Mouse (Mus musculus): ENCODE results near the gene Strip1. TPM values are rescaled to one million over a fixed set of nuclear protein-coding genes. Genes with fewer than 3 reads are reported as not detected.

Strip1 gene
- 32.7 and 36.4 TPM in 2 replicates for polyA plus RNA-seq (2015; fragmentation: Nextera tagmentation; extraction: Ambion mirVana)

DNA sequence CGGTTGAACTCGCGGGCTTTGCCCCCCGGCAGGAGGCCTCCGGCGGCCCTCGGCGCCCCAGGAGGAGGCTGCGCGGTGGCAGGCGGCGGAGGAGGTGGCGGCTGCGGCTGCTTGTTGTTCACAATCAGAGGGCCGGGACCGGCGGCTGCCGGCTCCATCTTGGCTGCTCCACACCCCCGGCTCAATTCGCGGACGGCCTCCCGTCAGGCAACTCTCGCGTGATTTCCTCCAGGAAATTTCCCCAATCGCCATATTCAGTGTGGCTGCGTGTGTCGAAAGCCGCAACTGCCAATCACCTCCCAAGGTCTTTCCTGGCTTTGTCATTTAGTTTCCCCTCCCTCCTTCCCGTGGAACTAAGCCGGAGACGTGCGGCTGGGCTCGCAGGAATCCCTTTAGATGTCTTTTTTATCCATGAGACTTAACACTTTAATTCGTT is at the start of gene Strip1:
Gene Strip1 (minus strand): TSS at position 172 of the 436 bp plus-strand sequence.
- Histone ChIP-seq H3K36me3 (ENCODE audit: control insufficient read depth, insufficient read depth, low read length) (peaks cover 7% of the 10 kb centered on the region; the same call in 1 of the 2 replicates), H3K4me2 (ENCODE audit: low read depth, low read length) (peak within 1 kb of the TSS; percentile 94), H3K27me3 (ENCODE audit: control insufficient read depth, insufficient read depth, low read length) (no peaks in the 10 kb centered on the region), H3K9me3 (replicated peaks; ENCODE audit: control insufficient read depth, low read length) (no peaks in the 10 kb centered on the region), H3K27ac (ENCODE audit: low read length) (peak within 1 kb of the TSS; percentile 94), H3K9ac (ENCODE audit: low read length) (peak within 1 kb of the TSS; percentile 98), H3K4me1 (ENCODE audit: control insufficient read depth, insufficient read depth, low read length) (peaks cover 5% of the 10 kb centered on the region; the same call in 1 of the 2 replicates), H3K4me3 (replicated peaks; ENCODE audit: low read length) (peak within 1 kb of the TSS; percentile 99)
- peak; percentile 96 for ATAC-seq (ENCODE audit: insufficient read depth, low FRiP score)
- WGBS, result under 1% methylated on average over 35 of the region's 35 CpGs

DNA sequence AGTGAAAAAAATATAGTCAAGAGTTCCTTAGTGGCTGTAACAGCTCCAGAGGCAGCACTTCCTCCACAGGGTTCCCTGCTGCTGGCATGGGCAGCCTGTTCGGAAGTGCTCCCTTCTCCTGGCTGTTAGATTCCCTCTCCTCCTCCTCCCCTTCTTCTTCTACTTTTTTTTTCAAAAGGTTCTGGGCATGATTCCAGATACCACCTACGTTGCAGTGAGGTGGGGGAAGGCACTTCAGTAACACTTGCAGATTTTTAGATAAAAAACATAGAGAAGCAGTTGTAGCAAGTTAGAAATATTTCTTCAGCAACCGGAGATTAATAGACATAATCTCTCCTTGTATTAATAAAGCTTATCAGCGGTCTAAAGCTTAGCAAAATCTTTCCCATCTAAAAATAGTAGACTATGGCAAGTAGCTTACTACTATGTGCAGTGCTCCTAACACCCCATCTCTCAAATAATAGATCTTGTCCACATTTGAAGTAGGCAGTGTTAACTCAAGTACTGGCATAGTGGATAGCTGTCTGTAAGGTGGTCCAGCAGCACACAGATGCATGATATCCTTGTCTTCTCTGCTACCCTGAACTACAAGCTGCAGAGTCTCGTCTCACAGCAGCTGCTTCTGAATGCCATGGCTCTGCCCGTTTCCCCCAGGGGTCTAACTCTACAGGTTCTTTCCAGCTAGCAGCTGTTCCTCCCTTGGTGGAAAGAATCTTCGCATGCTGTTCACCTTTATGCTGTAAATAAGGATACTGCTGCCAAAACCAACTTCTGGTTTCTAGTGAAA is 49.5 kb upstream of the Strip1 start:
- H3K27ac ChIP-seq (ENCODE audit: low read length), result peak overlapping the region; percentile 76
- peak overlapping the region; percentile 24; the same call in 1 of the 2 replicates for H3K4me2 ChIP-seq (ENCODE audit: low read depth, low read length)
- peaks cover 20% of the 10 kb centered on the region for H3K4me1 ChIP-seq (ENCODE audit: control insufficient read depth, insufficient read depth, low read length)
- no peaks in the 10 kb centered on the region for H3K9me3 ChIP-seq (replicated peaks; ENCODE audit: control insufficient read depth, low read length)
- WGBS, result 21% methylated on average over 7 of the region's 7 CpGs
- H3K9ac ChIP-seq (ENCODE audit: low read length), result no peak overlapping the region
- H3K4me3 ChIP-seq (replicated peaks; ENCODE audit: low read length), result no peak overlapping the region
- H3K27me3 ChIP-seq (ENCODE audit: control insufficient read depth, insufficient read depth, low read length), result no peaks in the 10 kb centered on the region
- ATAC-seq (ENCODE audit: insufficient read depth, low FRiP score), result peak; percentile 56; the same call in 1 of the 2 replicates
- no peaks in the 10 kb centered on the region for H3K36me3 ChIP-seq (ENCODE audit: control insufficient read depth, insufficient read depth, low read length)

DNA sequence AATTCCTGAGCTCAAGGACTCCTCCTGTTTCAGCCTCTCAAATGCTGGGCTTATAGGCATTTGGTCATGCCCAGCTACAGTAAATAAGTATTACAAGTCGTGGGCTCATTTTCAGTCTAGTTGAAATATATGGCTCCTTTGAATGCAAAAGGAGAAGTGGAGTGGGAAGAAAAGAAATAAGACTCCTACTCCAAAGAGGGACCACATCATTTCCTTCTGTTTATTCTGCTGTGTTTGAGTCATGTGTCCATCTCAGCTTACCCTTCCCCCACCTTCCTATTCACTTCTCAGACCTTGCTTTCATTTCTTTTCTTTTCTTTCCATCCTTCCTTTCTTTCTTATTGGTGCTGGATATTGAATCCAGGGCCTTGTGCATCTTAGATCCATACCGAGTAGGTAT is 40.0 kb upstream of the Strip1 start:
- Histone ChIP-seq H3K27me3 (ENCODE audit: control insufficient read depth, insufficient read depth, low read length) (no peaks in the 10 kb centered on the region), H3K4me2 (ENCODE audit: low read depth, low read length) (no peak overlapping the region), H3K4me3 (replicated peaks; ENCODE audit: low read length) (no peak overlapping the region), H3K36me3 (ENCODE audit: control insufficient read depth, insufficient read depth, low read length) (peaks cover 22% of the 10 kb centered on the region), H3K9me3 (replicated peaks; ENCODE audit: control insufficient read depth, low read length) (no peaks in the 10 kb centered on the region), H3K4me1 (ENCODE audit: control insufficient read depth, insufficient read depth, low read length) (no peaks in the 10 kb centered on the region), H3K9ac (ENCODE audit: low read length) (no peak overlapping the region), H3K27ac (ENCODE audit: low read length) (no peak overlapping the region)
- WGBS, result 79% methylated on average over 2 of the region's 2 CpGs
- ATAC-seq (ENCODE audit: insufficient read depth, low FRiP score), result no peak

DNA sequence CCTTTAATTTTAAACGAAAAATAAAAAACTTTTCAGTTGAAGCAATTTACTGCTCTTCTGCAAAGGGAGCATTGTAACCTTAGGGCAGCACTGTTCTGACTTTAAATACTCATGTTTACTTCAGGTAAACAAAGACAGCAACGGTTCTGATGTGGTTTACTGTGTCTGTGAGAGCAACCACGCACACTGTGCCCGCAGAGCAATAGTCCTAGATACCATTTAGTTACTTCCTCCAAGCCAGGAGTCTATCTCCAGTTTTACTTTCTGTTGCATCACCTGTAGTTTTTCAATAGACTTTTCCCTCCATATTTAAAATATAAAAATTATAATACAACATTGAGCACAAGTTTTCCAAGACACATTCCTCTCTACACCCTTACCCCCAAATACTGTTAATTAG is 39.0 kb upstream of the Strip1 start:
- Histone ChIP-seq H3K4me2 (ENCODE audit: low read depth, low read length) (no peak overlapping the region), H3K27ac (ENCODE audit: low read length) (no peak overlapping the region), H3K9me3 (replicated peaks; ENCODE audit: control insufficient read depth, low read length) (no peaks in the 10 kb centered on the region), H3K9ac (ENCODE audit: low read length) (no peak overlapping the region), H3K36me3 (ENCODE audit: control insufficient read depth, insufficient read depth, low read length) (peaks cover 22% of the 10 kb centered on the region), H3K4me1 (ENCODE audit: control insufficient read depth, insufficient read depth, low read length) (no peaks in the 10 kb centered on the region), H3K4me3 (replicated peaks; ENCODE audit: low read length) (no peak overlapping the region), H3K27me3 (ENCODE audit: control insufficient read depth, insufficient read depth, low read length) (no peaks in the 10 kb centered on the region)
- WGBS, result 69% methylated on average over 4 of the region's 4 CpGs
- no peak for ATAC-seq (ENCODE audit: insufficient read depth, low FRiP score)

DNA sequence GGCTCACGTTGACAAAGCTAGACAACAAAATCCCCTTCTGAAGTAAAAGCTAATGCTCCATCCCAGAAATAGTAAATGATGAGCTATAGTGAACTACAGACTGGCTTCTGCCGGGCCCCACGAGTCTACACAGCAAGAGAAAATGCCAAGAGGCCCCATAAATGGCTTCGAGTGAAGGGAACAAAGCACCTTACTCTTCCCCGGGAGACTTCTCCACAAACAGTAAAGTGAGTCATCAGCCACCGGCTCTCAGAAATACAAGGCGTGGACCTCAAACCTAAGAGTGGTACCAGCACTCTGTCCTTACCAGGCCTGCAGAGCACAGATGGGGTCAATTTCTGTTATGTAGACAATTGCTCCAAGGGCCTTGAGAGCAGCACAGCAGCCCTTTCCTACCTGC is 37.3 kb upstream of the Strip1 start:
- WGBS, result 84% methylated on average over 7 of the region's 7 CpGs
- Histone ChIP-seq H3K4me3 (replicated peaks; ENCODE audit: low read length) (no peak overlapping the region), H3K4me1 (ENCODE audit: control insufficient read depth, insufficient read depth, low read length) (no peaks in the 10 kb centered on the region), H3K9ac (ENCODE audit: low read length) (no peak overlapping the region), H3K9me3 (replicated peaks; ENCODE audit: control insufficient read depth, low read length) (no peaks in the 10 kb centered on the region), H3K4me2 (ENCODE audit: low read depth, low read length) (no peak overlapping the region), H3K27ac (ENCODE audit: low read length) (no peak overlapping the region), H3K27me3 (ENCODE audit: control insufficient read depth, insufficient read depth, low read length) (no peaks in the 10 kb centered on the region), H3K36me3 (ENCODE audit: control insufficient read depth, insufficient read depth, low read length) (peaks cover 18% of the 10 kb centered on the region)
- ATAC-seq (ENCODE audit: insufficient read depth, low FRiP score), result no peak

DNA sequence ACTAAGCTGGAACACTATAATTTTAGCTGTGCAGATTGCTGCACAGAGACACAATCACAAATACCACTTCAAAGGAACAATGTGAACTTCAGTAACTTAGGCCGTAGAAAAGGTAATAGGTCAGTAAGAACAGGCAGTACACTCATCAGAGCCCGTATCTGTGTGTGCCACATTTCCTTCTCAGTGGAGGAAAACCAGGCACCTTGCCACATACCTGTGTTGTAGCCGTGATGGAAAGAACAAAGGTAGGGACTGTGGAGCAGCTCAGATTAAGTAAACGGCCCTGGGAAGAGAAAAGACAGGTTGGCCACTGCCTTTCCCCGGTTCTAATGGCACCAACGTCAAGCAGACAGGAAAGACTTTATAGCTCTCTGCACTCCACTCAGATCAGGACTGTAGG is 35.9 kb upstream of the Strip1 start:
- no peak overlapping the region for H3K9ac ChIP-seq (ENCODE audit: low read length)
- H3K36me3 ChIP-seq (ENCODE audit: control insufficient read depth, insufficient read depth, low read length), result peaks cover 14% of the 10 kb centered on the region
- WGBS, result 79% methylated on average over 6 of the region's 6 CpGs
- H3K27ac ChIP-seq (ENCODE audit: low read length), result no peak overlapping the region
- no peaks in the 10 kb centered on the region for H3K27me3 ChIP-seq (ENCODE audit: control insufficient read depth, insufficient read depth, low read length)
- ATAC-seq (ENCODE audit: insufficient read depth, low FRiP score), result no peak
- no peaks in the 10 kb centered on the region for H3K9me3 ChIP-seq (replicated peaks; ENCODE audit: control insufficient read depth, low read length)
- H3K4me2 ChIP-seq (ENCODE audit: low read depth, low read length), result no peak overlapping the region
- no peak overlapping the region for H3K4me3 ChIP-seq (replicated peaks; ENCODE audit: low read length)
- H3K4me1 ChIP-seq (ENCODE audit: control insufficient read depth, insufficient read depth, low read length), result no peaks in the 10 kb centered on the region

DNA sequence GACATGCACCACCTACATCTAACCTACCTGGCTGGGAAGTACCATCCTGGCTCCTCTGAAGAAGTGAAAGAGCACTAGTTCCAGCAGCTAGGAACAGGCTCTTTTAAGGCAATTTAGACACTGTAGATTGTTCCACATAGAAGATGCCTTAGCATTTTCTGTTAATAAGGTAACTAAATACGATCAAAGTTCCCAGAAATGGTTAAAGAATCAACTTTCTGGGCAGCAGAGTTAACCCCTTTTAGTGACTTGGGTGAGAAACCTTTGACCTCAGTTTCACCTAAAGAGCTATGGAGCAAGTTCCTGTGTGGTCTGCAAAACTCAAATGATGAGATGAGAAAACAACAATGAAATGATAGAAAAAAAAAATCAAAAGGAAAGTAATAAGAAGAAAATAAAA is 33.1 kb upstream of the Strip1 start:
- Histone ChIP-seq H3K9ac (ENCODE audit: low read length) (no peak overlapping the region), H3K27me3 (ENCODE audit: control insufficient read depth, insufficient read depth, low read length) (no peaks in the 10 kb centered on the region), H3K9me3 (replicated peaks; ENCODE audit: control insufficient read depth, low read length) (no peaks in the 10 kb centered on the region), H3K4me1 (ENCODE audit: control insufficient read depth, insufficient read depth, low read length) (no peaks in the 10 kb centered on the region), H3K27ac (ENCODE audit: low read length) (no peak overlapping the region), H3K4me2 (ENCODE audit: low read depth, low read length) (no peak overlapping the region), H3K36me3 (ENCODE audit: control insufficient read depth, insufficient read depth, low read length) (peaks cover 19% of the 10 kb centered on the region), H3K4me3 (replicated peaks; ENCODE audit: low read length) (no peak overlapping the region)
- ATAC-seq (ENCODE audit: insufficient read depth, low FRiP score), result no peak
- 90% methylated on average over 1 of the region's 1 CpGs for WGBS

DNA sequence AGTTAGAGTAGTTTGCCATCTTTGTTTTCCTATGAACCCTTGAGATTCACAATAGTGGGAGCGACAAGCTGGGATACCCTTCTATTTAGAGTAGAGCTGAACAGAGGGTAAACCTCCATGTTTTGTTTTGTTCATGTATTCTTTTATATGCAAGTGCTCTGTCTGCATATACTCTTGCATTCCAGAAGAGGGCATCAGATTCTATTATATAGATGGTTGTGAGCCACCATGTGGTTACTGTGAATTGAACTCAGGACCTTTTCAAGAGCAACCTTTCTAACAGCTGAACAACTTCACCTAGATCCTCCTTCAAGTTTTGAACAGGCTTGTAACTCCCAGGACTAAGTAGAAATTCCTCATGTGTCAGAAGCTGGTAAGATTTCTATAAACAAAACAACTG is 27.5 kb upstream of the Strip1 start:
- H3K4me3 ChIP-seq (replicated peaks; ENCODE audit: low read length), result no peak overlapping the region
- H3K4me1 ChIP-seq (ENCODE audit: control insufficient read depth, insufficient read depth, low read length), result no peaks in the 10 kb centered on the region
- H3K36me3 ChIP-seq (ENCODE audit: control insufficient read depth, insufficient read depth, low read length), result peaks cover 16% of the 10 kb centered on the region
- H3K27ac ChIP-seq (ENCODE audit: low read length), result no peak overlapping the region
- H3K4me2 ChIP-seq (ENCODE audit: low read depth, low read length), result no peak overlapping the region
- no peak for ATAC-seq (ENCODE audit: insufficient read depth, low FRiP score)
- H3K27me3 ChIP-seq (ENCODE audit: control insufficient read depth, insufficient read depth, low read length), result no peaks in the 10 kb centered on the region
- no peak overlapping the region for H3K9ac ChIP-seq (ENCODE audit: low read length)
- 90% methylated on average over 1 of the region's 1 CpGs for WGBS
- no peaks in the 10 kb centered on the region for H3K9me3 ChIP-seq (replicated peaks; ENCODE audit: control insufficient read depth, low read length)

DNA sequence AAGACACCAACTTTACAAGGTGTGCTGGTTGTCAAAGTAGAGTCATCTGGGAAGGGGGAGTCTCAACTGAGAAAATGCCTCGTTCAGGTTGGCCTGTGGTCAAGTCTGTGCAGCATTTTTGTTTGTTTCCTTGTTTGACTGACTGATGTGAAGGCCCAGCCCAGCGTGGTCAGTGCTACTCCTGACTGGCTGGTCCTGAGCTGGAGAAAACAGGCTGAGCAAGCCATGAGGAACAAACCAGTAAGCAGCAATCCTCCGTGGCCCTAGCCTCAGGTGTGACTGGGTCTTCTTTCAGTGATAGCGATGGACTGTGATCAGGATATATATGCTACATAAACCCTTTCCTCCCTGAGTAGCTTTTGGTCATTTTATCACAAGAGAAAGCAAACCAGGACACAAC is 25.4 kb upstream of the Strip1 start:
- Histone ChIP-seq H3K4me2 (ENCODE audit: low read depth, low read length) (no peak overlapping the region), H3K9ac (ENCODE audit: low read length) (no peak overlapping the region), H3K4me3 (replicated peaks; ENCODE audit: low read length) (no peak overlapping the region), H3K27ac (ENCODE audit: low read length) (no peak overlapping the region), H3K36me3 (ENCODE audit: control insufficient read depth, insufficient read depth, low read length) (peaks cover 16% of the 10 kb centered on the region), H3K4me1 (ENCODE audit: control insufficient read depth, insufficient read depth, low read length) (no peaks in the 10 kb centered on the region), H3K9me3 (replicated peaks; ENCODE audit: control insufficient read depth, low read length) (no peaks in the 10 kb centered on the region), H3K27me3 (ENCODE audit: control insufficient read depth, insufficient read depth, low read length) (no peaks in the 10 kb centered on the region)
- WGBS, result 65% methylated on average over 4 of the region's 4 CpGs
- no peak for ATAC-seq (ENCODE audit: insufficient read depth, low FRiP score)

Measured in stomach, embryonic 16.5 days (tissue).